Mouse (Mus musculus): ENCODE measurements around the gene Fuz. TPM values are rescaled to one million over a fixed set of nuclear protein-coding genes. Genes with fewer than 3 reads are reported as not detected.

Fuz gene
- polyA plus RNA-seq, 1 experiment from 2014 or later = 17.9 TPM

GRCm38 (mm10) chr7:44919127-44919526 is 23.2 kb downstream of the Fuz start:
- Histone ChIP-seq H3K36me3 (peaks cover 61% of the 10 kb centered on the region), H3K27ac (replicated peaks) (no peak overlapping the region), H3K4me2 (no peak overlapping the region), H3K27me3 (no peaks in the 10 kb centered on the region), H3K4me3 (no peak overlapping the region), H3K4me1 (replicated peaks) (no peaks in the 10 kb centered on the region), H3K9ac (no peak overlapping the region), H3K9me3 (no peaks in the 10 kb centered on the region)
- 85% methylated on average over 5 of the region's 5 CpGs for WGBS
- ATAC-seq (ENCODE audit: low read depth) = no peak

DNA sequence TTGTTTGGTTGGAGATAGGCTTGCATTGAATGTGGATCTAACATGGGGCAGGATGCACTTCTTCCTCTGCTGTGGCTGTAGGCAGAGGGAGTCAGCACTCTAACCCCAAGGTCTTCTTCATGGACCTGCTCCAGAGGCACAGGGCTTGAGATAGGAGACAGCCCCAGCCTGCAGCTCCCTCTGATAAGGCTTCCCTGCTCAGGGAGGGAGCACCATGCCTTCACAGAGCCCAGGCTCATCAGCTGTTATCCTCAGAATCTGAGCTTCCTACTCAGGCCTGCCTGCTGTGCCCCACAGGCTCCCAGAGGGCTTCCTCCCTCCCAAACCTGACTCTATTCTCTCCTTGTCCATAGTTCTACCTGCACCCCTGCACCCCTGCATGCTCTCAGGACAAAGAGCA is 26.7 kb downstream of the Fuz start:
- H3K4me1 ChIP-seq (replicated peaks) = peaks cover 7% of the 10 kb centered on the region
- no peak overlapping the region for H3K9ac ChIP-seq
- H3K4me3 ChIP-seq = no peak overlapping the region
- no peak for ATAC-seq (ENCODE audit: low read depth)
- H3K27ac ChIP-seq (replicated peaks) = no peak overlapping the region
- H3K27me3 ChIP-seq = no peaks in the 10 kb centered on the region
- no peaks in the 10 kb centered on the region for H3K9me3 ChIP-seq
- H3K4me2 ChIP-seq = no peak overlapping the region
- peaks cover 65% of the 10 kb centered on the region for H3K36me3 ChIP-seq

DNA sequence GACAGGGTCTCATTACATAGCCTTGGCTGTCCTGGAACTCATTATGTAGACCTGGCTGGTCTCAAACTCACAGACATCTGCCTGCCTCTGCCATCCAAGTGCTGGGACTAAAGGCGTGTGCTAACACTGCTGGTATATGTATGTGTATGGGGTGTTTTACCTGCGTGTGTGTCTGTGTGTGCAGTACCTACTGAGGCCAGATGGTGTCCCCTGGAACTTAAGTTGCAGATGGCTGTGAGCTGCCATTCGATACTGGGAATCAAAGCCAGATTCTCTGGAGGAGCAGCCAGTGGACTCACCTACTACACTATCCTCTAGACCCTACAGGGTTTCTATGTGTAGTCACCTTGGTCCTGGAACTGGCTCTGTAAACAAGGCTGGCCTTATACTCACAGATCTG is 29.6 kb downstream of the Fuz start:
- H3K27me3 ChIP-seq = no peaks in the 10 kb centered on the region
- no peak overlapping the region for H3K9ac ChIP-seq
- H3K4me3 ChIP-seq = no peak overlapping the region
- no peak for ATAC-seq (ENCODE audit: low read depth)
- no peak overlapping the region for H3K4me2 ChIP-seq
- no peak overlapping the region for H3K27ac ChIP-seq (replicated peaks)
- H3K9me3 ChIP-seq = no peaks in the 10 kb centered on the region
- 80% methylated on average over 3 of the region's 3 CpGs for WGBS
- H3K4me1 ChIP-seq (replicated peaks) = peaks cover 23% of the 10 kb centered on the region
- peaks cover 56% of the 10 kb centered on the region for H3K36me3 ChIP-seq

- 11% methylated on average over 1 of the region's 1 CpGs for WGBS
- H3K9me3 ChIP-seq = no peaks in the 10 kb centered on the region
- H3K36me3 ChIP-seq = peaks cover 33% of the 10 kb centered on the region
- peak overlapping the region; percentile 87; the same call in 1 of the 2 replicates for H3K27ac ChIP-seq (replicated peaks)
- peaks cover 26% of the 10 kb centered on the region for H3K4me1 ChIP-seq (replicated peaks)
- H3K4me3 ChIP-seq = peak overlapping the region; percentile 96
- no peak for ATAC-seq (ENCODE audit: low read depth)
- peak overlapping the region; percentile 83 for H3K4me2 ChIP-seq
- H3K9ac ChIP-seq = peak overlapping the region; percentile 98
- no peaks in the 10 kb centered on the region for H3K27me3 ChIP-seq
Measured at GRCm38 (mm10) chr7:44928570-44928969, 32.7 kb downstream of the Fuz start.

DNA sequence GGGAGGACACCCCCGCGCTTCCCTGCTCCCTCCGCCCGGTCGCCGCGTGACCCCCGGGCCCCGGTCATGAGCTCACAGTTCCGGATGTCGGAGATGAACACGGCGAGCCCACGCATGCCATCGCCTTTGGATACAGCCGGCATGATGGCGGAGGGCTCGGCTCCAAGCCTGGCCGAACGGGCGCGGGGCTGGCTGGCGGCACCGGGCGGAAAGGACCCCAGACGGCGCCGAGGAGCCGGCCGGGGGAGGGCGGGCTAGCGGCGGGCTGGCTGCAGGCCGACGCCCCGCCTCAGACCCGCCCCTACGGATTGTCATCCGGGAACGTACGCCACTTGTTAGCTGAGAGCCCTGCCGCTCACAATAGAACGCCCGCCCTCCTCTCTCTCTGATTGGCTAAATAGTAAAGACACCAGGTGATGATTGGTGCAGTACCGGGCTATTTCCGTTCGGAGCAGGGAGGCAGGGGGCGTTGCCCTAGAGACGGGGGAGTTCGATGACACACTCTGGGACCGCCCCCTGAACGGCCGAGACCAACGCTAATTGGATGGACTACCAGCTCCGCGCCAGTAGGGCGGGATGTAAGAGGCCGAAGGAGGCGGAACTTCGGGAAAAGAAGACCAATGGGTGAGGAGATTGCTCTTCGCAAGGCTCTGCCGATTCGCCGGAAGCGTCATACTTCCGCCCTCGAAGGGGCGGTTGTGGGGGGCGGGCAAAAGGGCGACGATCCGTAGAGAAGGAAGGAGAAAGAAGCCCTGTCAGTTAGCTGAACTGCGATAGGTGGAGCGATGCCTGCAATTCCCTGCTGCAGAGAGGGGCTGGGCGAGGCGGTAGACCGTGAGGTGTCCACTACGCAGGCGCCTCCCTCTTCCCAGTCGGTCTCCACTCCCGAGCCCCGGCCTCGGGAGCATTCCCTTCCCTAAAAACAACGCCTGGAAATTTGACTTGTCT is 33.6 kb downstream of the Fuz start, which contains the start of gene Ap2a1:
TSS of gene Ap2a1 (minus strand) at position 293 of the 948 bp plus-strand sequence.
- no peaks in the 10 kb centered on the region for H3K27me3 ChIP-seq
- no peaks in the 10 kb centered on the region for H3K9me3 ChIP-seq
- peak within 1 kb of the TSS; percentile 83 for H3K4me2 ChIP-seq
- peak; percentile 99 for ATAC-seq (ENCODE audit: low read depth)
- H3K4me1 ChIP-seq (replicated peaks) = peaks cover 26% of the 10 kb centered on the region
- peak within 1 kb of the TSS; percentile 98 for H3K9ac ChIP-seq
- under 1% methylated on average over 84 of the region's 84 CpGs for WGBS
- H3K36me3 ChIP-seq = peaks cover 24% of the 10 kb centered on the region
- H3K4me3 ChIP-seq = peak within 1 kb of the TSS; percentile 96
- peak within 1 kb of the TSS; percentile 93 for H3K27ac ChIP-seq (replicated peaks)

GRCm38 (mm10) chr7:44938680-44939079 is 42.8 kb downstream of the Fuz start:
- no peak overlapping the region for H3K9ac ChIP-seq
- no peak overlapping the region for H3K4me3 ChIP-seq
- ATAC-seq (ENCODE audit: low read depth) = no peak
- WGBS = 90% methylated on average over 4 of the region's 4 CpGs
- no peaks in the 10 kb centered on the region for H3K4me1 ChIP-seq (replicated peaks)
- no peak overlapping the region for H3K27ac ChIP-seq (replicated peaks)
- H3K9me3 ChIP-seq = peaks cover 7% of the 10 kb centered on the region
- no peaks in the 10 kb centered on the region for H3K36me3 ChIP-seq
- no peak overlapping the region for H3K4me2 ChIP-seq
- no peaks in the 10 kb centered on the region for H3K27me3 ChIP-seq

- 78% methylated on average over 7 of the region's 7 CpGs for WGBS
- Histone ChIP-seq H3K9me3 (no peaks in the 10 kb centered on the region), H3K4me2 (no peak within 1 kb of the TSS), H3K4me1 (replicated peaks) (no peaks in the 10 kb centered on the region), H3K27ac (replicated peaks) (no peak within 1 kb of the TSS), H3K27me3 (no peaks in the 10 kb centered on the region), H3K36me3 (no peaks in the 10 kb centered on the region), H3K9ac (no peak within 1 kb of the TSS), H3K4me3 (no peak within 1 kb of the TSS)
- ATAC-seq (ENCODE audit: low read depth) = no peak
Measured at GRCm38 (mm10) chr7:44942904-44943303, 47.0 kb downstream of the Fuz start, which contains the start of gene Tsks. TSS of gene Tsks (plus strand) at chr7:44943204.

DNA sequence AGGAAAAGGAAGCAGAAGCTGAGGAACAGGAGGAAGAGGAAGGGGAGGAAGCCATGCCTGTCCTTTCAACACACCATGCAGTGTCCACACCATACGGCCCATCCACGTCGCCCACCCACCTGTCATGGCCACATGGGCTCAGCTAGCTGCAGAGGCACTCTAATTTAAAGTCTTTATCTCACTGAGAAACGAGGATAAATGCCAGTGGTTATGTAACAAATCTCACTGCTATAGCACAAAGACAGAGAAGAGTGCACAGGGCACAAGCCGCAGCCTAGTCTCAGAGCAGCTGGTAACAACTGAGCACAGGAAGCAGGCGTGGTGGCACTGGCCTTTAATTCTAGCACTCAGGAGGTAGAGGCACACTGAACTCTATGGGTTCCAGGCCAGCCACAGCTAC is 54.0 kb downstream of the Fuz start:
- Histone ChIP-seq H3K4me1 (replicated peaks) (peaks cover 12% of the 10 kb centered on the region), H3K9me3 (no peaks in the 10 kb centered on the region), H3K27me3 (peaks cover 46% of the 10 kb centered on the region), H3K36me3 (no peaks in the 10 kb centered on the region), H3K9ac (no peak overlapping the region), H3K27ac (replicated peaks) (no peak overlapping the region), H3K4me3 (no peak overlapping the region), H3K4me2 (no peak overlapping the region)
- ATAC-seq (ENCODE audit: low read depth) = no peak
- 80% methylated on average over 6 of the region's 6 CpGs for WGBS

DNA sequence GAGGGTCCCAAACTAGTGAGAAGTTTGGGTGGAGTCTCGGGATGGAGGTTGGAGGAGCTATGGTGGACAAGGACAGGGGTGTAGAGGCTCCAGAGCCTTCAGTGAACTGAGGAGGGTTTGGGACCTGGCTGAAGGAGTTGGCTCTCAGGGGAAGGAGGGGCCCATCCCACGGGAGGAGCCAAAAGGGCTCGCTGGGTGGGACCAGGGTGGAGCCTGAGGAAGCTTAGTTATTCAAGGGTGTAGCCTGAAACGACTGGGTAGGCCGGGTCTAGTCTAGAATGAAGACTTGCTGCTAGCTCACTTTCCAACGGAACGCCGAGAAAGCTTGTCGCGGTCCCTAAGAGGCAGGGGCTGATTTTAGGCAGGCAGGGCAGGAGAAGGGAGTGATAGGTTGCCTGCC is 56.1 kb downstream of the Fuz start:
- H3K9me3 ChIP-seq = no peaks in the 10 kb centered on the region
- peak overlapping the region; percentile 71; the same call in 1 of the 2 replicates for H3K9ac ChIP-seq
- peak overlapping the region; percentile 73 for H3K4me2 ChIP-seq
- WGBS = 1% methylated on average over 10 of the region's 10 CpGs
- H3K27ac ChIP-seq (replicated peaks) = peak overlapping the region; percentile 46; the same call in 1 of the 2 replicates
- H3K4me3 ChIP-seq = peak overlapping the region; percentile 45
- H3K4me1 ChIP-seq (replicated peaks) = peaks cover 19% of the 10 kb centered on the region
- ATAC-seq (ENCODE audit: low read depth) = peak; percentile 52
- H3K36me3 ChIP-seq = no peaks in the 10 kb centered on the region
- peaks cover 46% of the 10 kb centered on the region for H3K27me3 ChIP-seq

MicroRNA genes within 50 kb of the gene (microRNA counts, 519-probe panel; counts per million panel counts)
- not detected for microRNA mmu-miR-707

Small RNAs within 50 kb of the gene (microRNA-seq; reads per million reads assigned to microRNA genes)
- not detected for gene Mir707

Other genes starting within 250 kb of the Fuz start
- gene Myh14, start 225.2 kb upstream of the Fuz start, polyA plus RNA-seq (2015; fragmentation: Nextera tagmentation; extraction: Ambion mirVana) = 1.9 and 2.6 TPM in 2 replicates
- gene Izumo2, start 187.3 kb upstream of the Fuz start, polyA plus RNA-seq (2015; fragmentation: Nextera tagmentation; extraction: Ambion mirVana) = not detected in 2 replicates
- gene Vrk3, start 147.7 kb upstream of the Fuz start, polyA plus RNA-seq (2015; fragmentation: Nextera tagmentation; extraction: Ambion mirVana) = 25.1 and 30.5 TPM in 2 replicates
- 1.2 and 1.3 TPM in 2 replicates for gene Zfp473, start 145.0 kb upstream of the Fuz start, polyA plus RNA-seq (2015; fragmentation: Nextera tagmentation; extraction: Ambion mirVana)
- gene Nup62, start 80.0 kb upstream of the Fuz start, polyA plus RNA-seq (2015; fragmentation: Nextera tagmentation; extraction: Ambion mirVana) = 51.0 and 53.0 TPM in 2 replicates
- 1.1 and 2.0 TPM in 2 replicates for gene Il4i1, start 79.7 kb upstream of the Fuz start, polyA plus RNA-seq (2015; fragmentation: Nextera tagmentation; extraction: Ambion mirVana)
- 4.1 and 4.8 TPM in 2 replicates for gene Atf5, start 79.4 kb upstream of the Fuz start, polyA plus RNA-seq (2015; fragmentation: Nextera tagmentation; extraction: Ambion mirVana)
- 89.7 and 99.0 TPM in 2 replicates for gene Akt1s1, start 47.1 kb upstream of the Fuz start, polyA plus RNA-seq (2015; fragmentation: Nextera tagmentation; extraction: Ambion mirVana)
- gene Tbc1d17, start 47.0 kb upstream of the Fuz start, polyA plus RNA-seq (2015; fragmentation: Nextera tagmentation; extraction: Ambion mirVana) = 94.0 and 101 TPM in 2 replicates
- gene Pnkp, start 38.9 kb upstream of the Fuz start, polyA plus RNA-seq (2015; fragmentation: Nextera tagmentation; extraction: Ambion mirVana) = 30.2 and 31.6 TPM in 2 replicates
- gene Ptov1, start 26.3 kb upstream of the Fuz start, polyA plus RNA-seq (2015; fragmentation: Nextera tagmentation; extraction: Ambion mirVana) = 471 and 515 TPM in 2 replicates
- 134 and 138 TPM in 2 replicates for gene Med25, start 3.4 kb upstream of the Fuz start, polyA plus RNA-seq (2015; fragmentation: Nextera tagmentation; extraction: Ambion mirVana)
- 115 and 116 TPM in 2 replicates for gene Ap2a1, start 33.4 kb downstream of the Fuz start, polyA plus RNA-seq (2015; fragmentation: Nextera tagmentation; extraction: Ambion mirVana)
- 0.22 TPM in 1 of 2 replicates, not detected in the other for gene Tsks, start 47.1 kb downstream of the Fuz start, polyA plus RNA-seq (2015; fragmentation: Nextera tagmentation; extraction: Ambion mirVana)
- gene Cpt1c, start 78.8 kb downstream of the Fuz start, polyA plus RNA-seq (2015; fragmentation: Nextera tagmentation; extraction: Ambion mirVana) = 47.3 and 54.9 TPM in 2 replicates
- gene Prmt1, start 90.5 kb downstream of the Fuz start, polyA plus RNA-seq (2015; fragmentation: Nextera tagmentation; extraction: Ambion mirVana) = 612 and 623 TPM in 2 replicates
- 60.3 and 67.3 TPM in 2 replicates for gene Irf3, start 101.6 kb downstream of the Fuz start, polyA plus RNA-seq (2015; fragmentation: Nextera tagmentation; extraction: Ambion mirVana)
- 17.3 and 17.4 TPM in 2 replicates for gene Bcl2l12, start 102.6 kb downstream of the Fuz start, polyA plus RNA-seq (2015; fragmentation: Nextera tagmentation; extraction: Ambion mirVana)
- 46.2 and 47.2 TPM in 2 replicates for gene Scaf1, start 120.3 kb downstream of the Fuz start, polyA plus RNA-seq (2015; fragmentation: Nextera tagmentation; extraction: Ambion mirVana)
- 15.0 and 16.5 TPM in 2 replicates for gene Rras, start 121.9 kb downstream of the Fuz start, polyA plus RNA-seq (2015; fragmentation: Nextera tagmentation; extraction: Ambion mirVana)
- 12.3 and 15.1 TPM in 2 replicates for gene Prr12, start 156.8 kb downstream of the Fuz start, polyA plus RNA-seq (2015; fragmentation: Nextera tagmentation; extraction: Ambion mirVana)
- gene Nosip, start 166.3 kb downstream of the Fuz start, polyA plus RNA-seq (2015; fragmentation: Nextera tagmentation; extraction: Ambion mirVana) = 58.9 and 65.6 TPM in 2 replicates
- gene Prrg2, start 166.6 kb downstream of the Fuz start, polyA plus RNA-seq (2015; fragmentation: Nextera tagmentation; extraction: Ambion mirVana) = 16.8 and 17.2 TPM in 2 replicates
- 127 and 134 TPM in 2 replicates for gene Rcn3, start 196.1 kb downstream of the Fuz start, polyA plus RNA-seq (2015; fragmentation: Nextera tagmentation; extraction: Ambion mirVana)
- gene Fcgrt, start 207.8 kb downstream of the Fuz start, polyA plus RNA-seq (2015; fragmentation: Nextera tagmentation; extraction: Ambion mirVana) = 25.6 and 27.3 TPM in 2 replicates
- 920 and 971 TPM in 2 replicates for gene Rps11, start 228.4 kb downstream of the Fuz start, polyA plus RNA-seq (2015; fragmentation: Nextera tagmentation; extraction: Ambion mirVana)
- gene Rpl13a, start 232.7 kb downstream of the Fuz start, polyA plus RNA-seq (2015; fragmentation: Nextera tagmentation; extraction: Ambion mirVana) = 746 and 820 TPM in 2 replicates
- gene Gm45713, start 240.2 kb downstream of the Fuz start, polyA plus RNA-seq (2015; fragmentation: Nextera tagmentation; extraction: Ambion mirVana) = 0.53 TPM in 1 of 2 replicates, not detected in the other
- gene Flt3l, start 240.4 kb downstream of the Fuz start, polyA plus RNA-seq (2015; fragmentation: Nextera tagmentation; extraction: Ambion mirVana) = 1.3 and 1.5 TPM in 2 replicates

All from neural tube, embryonic 13.5 days (tissue).